Mouse (Mus musculus) neural tube, embryonic 13.5 days (tissue): ENCODE data around the gene Chn2. TPM values are rescaled to one million over a fixed set of nuclear protein-coding genes. Genes with fewer than 3 reads are reported as not detected.

Experiments
- ATAC-seq: fragments of 200-750 bp; cut with Nextera tagmentation; 2 replicates; pipeline ENCODE4 v1.8.0; 2017; ENCODE audit warnings: low read depth, mild to moderate bottlenecking, moderate TSS enrichment, moderate library complexity
- H3K27ac ChIP-seq: fragments of 300-500 bp; sonication (generic); replicated peaks from 2 replicates; pipeline ENCODE4 v1.5.1; 2015; ENCODE audit warnings: moderate library complexity, mild to moderate bottlenecking, inconsistent platforms
- H3K27me3 ChIP-seq: fragments of 300-500 bp; sonication (generic); 2 replicates; pipeline ENCODE4 v1.6.1; 2015; ENCODE audit warnings: mild to moderate bottlenecking, inconsistent platforms
- H3K36me3 ChIP-seq: fragments of 300-500 bp; sonication (generic); 2 replicates; pipeline ENCODE4 v1.6.1; 2015; ENCODE audit warnings: mild to moderate bottlenecking, inconsistent platforms
- H3K4me1 ChIP-seq: fragments of 300-500 bp; sonication (generic); replicated peaks from 2 replicates; pipeline ENCODE4 v1.6.1; 2015; ENCODE audit warnings: inconsistent platforms
- H3K4me2 ChIP-seq: fragments of 300-500 bp; sonication (generic); 2 replicates; pipeline ENCODE4 v1.6.1; 2015; ENCODE audit warnings: inconsistent platforms, mild to moderate bottlenecking, moderate library complexity
- H3K4me3 ChIP-seq: fragments of 300-500 bp; sonication (generic); 2 replicates; pipeline ENCODE4 v1.5.1; 2015; ENCODE audit warnings: mild to moderate bottlenecking, inconsistent platforms
- H3K9ac ChIP-seq: fragments of 300-500 bp; sonication (generic); 2 replicates; pipeline ENCODE4 v1.6.1; 2015; ENCODE audit warnings: moderate library complexity, mild to moderate bottlenecking, inconsistent platforms
- H3K9me3 ChIP-seq: fragments of 300-500 bp; sonication (generic); 2 replicates; pipeline ENCODE4 v1.6.1; 2016; ENCODE audit warnings: inconsistent platforms
- WGBS: fragments of 180-500 bp; shearing (Covaris S2); methylation state at CpG from one replicate; pipeline ENCODE4 v1.1.7; 2015; 5-methylcytosine and 5-hydroxymethylcytosine counted together
- polyA plus RNA-seq: library from polyadenylated mRNA; unstranded; fragments of >200 nt; fragmentation: Nextera tagmentation; extraction: Ambion mirVana; gene quantifications from 2 replicates; pipeline ENCODE4 v1.2.1, GENCODE M21; 2015

Chn2 gene
- polyA plus RNA-seq, 1 experiment from 2014 or later, result 20.6 TPM

GRCm38 (mm10) chr6:54082576-54082975, 43.2 kb downstream of the Chn2 start:
- Histone ChIP-seq H3K27ac (no peak overlapping the region), H3K27me3 (no peaks in the 10 kb centered on the region), H3K4me3 (no peak overlapping the region), H3K36me3 (no peaks in the 10 kb centered on the region), H3K4me2 (no peak overlapping the region), H3K4me1 (no peaks in the 10 kb centered on the region; the same call in 1 of the 2 replicates), H3K9me3 (no peaks in the 10 kb centered on the region), H3K9ac (no peak overlapping the region)
- WGBS, result 77% methylated on average over 2 of the region's 2 CpGs
- ATAC-seq, result no peak

GRCm38 (mm10) chr6:54084046-54084445, 44.7 kb downstream of the Chn2 start:
- ATAC-seq, result no peak
- no peak overlapping the region for H3K4me3 ChIP-seq
- no peaks in the 10 kb centered on the region for H3K36me3 ChIP-seq
- H3K9me3 ChIP-seq, result no peaks in the 10 kb centered on the region
- no peak overlapping the region for H3K9ac ChIP-seq
- no peak overlapping the region for H3K27ac ChIP-seq
- H3K4me2 ChIP-seq, result no peak overlapping the region
- no peaks in the 10 kb centered on the region; the same call in 1 of the 2 replicates for H3K4me1 ChIP-seq
- WGBS, result 82% methylated on average over 6 of the region's 6 CpGs
- no peaks in the 10 kb centered on the region for H3K27me3 ChIP-seq

- ATAC-seq, result no peak
- WGBS, result 78% methylated on average over 9 of the region's 9 CpGs
- no peaks in the 10 kb centered on the region; the same call in 1 of the 2 replicates for H3K4me1 ChIP-seq
- H3K27me3 ChIP-seq, result no peaks in the 10 kb centered on the region
- no peaks in the 10 kb centered on the region for H3K36me3 ChIP-seq
- H3K4me2 ChIP-seq, result no peak overlapping the region
- H3K9me3 ChIP-seq, result no peaks in the 10 kb centered on the region
- no peak overlapping the region for H3K4me3 ChIP-seq
- no peak overlapping the region for H3K27ac ChIP-seq
- H3K9ac ChIP-seq, result no peak overlapping the region
Observed at GRCm38 (mm10) chr6:54085009-54085408, 45.7 kb downstream of the Chn2 start.

GRCm38 (mm10) chr6:54088168-54088567, 48.8 kb downstream of the Chn2 start:
- no peak overlapping the region for H3K27ac ChIP-seq
- H3K36me3 ChIP-seq, result no peaks in the 10 kb centered on the region
- no peaks in the 10 kb centered on the region for H3K27me3 ChIP-seq
- H3K4me3 ChIP-seq, result no peak overlapping the region
- no peak overlapping the region for H3K4me2 ChIP-seq
- no peaks in the 10 kb centered on the region for H3K4me1 ChIP-seq
- ATAC-seq, result no peak
- WGBS, result 91% methylated on average over 4 of the region's 4 CpGs
- H3K9me3 ChIP-seq, result no peaks in the 10 kb centered on the region
- no peak overlapping the region for H3K9ac ChIP-seq

- Histone ChIP-seq H3K4me2 (no peak overlapping the region), H3K9me3 (no peaks in the 10 kb centered on the region), H3K27me3 (no peaks in the 10 kb centered on the region), H3K9ac (no peak overlapping the region), H3K4me3 (no peak overlapping the region), H3K27ac (no peak overlapping the region), H3K36me3 (no peaks in the 10 kb centered on the region), H3K4me1 (no peaks in the 10 kb centered on the region)
- WGBS, result 80% methylated on average over 3 of the region's 3 CpGs
- no peak for ATAC-seq
Observed at GRCm38 (mm10) chr6:54090822-54091221, 51.5 kb downstream of the Chn2 start.

GRCm38 (mm10) chr6:54092920-54093319, 53.6 kb downstream of the Chn2 start:
- Histone ChIP-seq H3K9ac (no peak overlapping the region), H3K27me3 (peaks cover 3% of the 10 kb centered on the region; the same call in 1 of the 2 replicates)
- ATAC-seq, result no peak

GRCm38 (mm10) chr6:54096147-54096761, 56.9 kb downstream of the Chn2 start:
- no peak for ATAC-seq
- H3K4me2 ChIP-seq, result no peak overlapping the region
- peaks cover 11% of the 10 kb centered on the region; the same call in 1 of the 2 replicates for H3K4me1 ChIP-seq
- H3K9ac ChIP-seq, result no peak overlapping the region
- H3K9me3 ChIP-seq, result no peaks in the 10 kb centered on the region
- H3K27ac ChIP-seq, result no peak overlapping the region
- no peaks in the 10 kb centered on the region for H3K36me3 ChIP-seq
- H3K27me3 ChIP-seq, result peaks cover 3% of the 10 kb centered on the region; the same call in 1 of the 2 replicates
- no peak overlapping the region for H3K4me3 ChIP-seq
- WGBS, result 15% methylated on average over 6 of the region's 6 CpGs

More at GRCm38 (mm10) chr6:54092920-54093319, 53.6 kb downstream of the Chn2 start:
- Histone ChIP-seq H3K4me3 (no peak overlapping the region), H3K4me1 (peaks cover 11% of the 10 kb centered on the region; the same call in 1 of the 2 replicates), H3K4me2 (no peak overlapping the region), H3K27ac (no peak overlapping the region), H3K36me3 (no peaks in the 10 kb centered on the region), H3K9me3 (no peaks in the 10 kb centered on the region)
- WGBS, result 86% methylated on average over 3 of the region's 3 CpGs

GRCm38 (mm10) chr6:54096836-54097235, 57.5 kb downstream of the Chn2 start:
- WGBS, result 6% methylated on average over 7 of the region's 7 CpGs
- peaks cover 11% of the 10 kb centered on the region; the same call in 1 of the 2 replicates for H3K4me1 ChIP-seq
- H3K27ac ChIP-seq, result no peak overlapping the region
- H3K36me3 ChIP-seq, result no peaks in the 10 kb centered on the region
- H3K4me3 ChIP-seq, result no peak overlapping the region
- ATAC-seq, result no peak
- peaks cover 3% of the 10 kb centered on the region; the same call in 1 of the 2 replicates for H3K27me3 ChIP-seq
- no peak overlapping the region for H3K4me2 ChIP-seq
- H3K9me3 ChIP-seq, result no peaks in the 10 kb centered on the region
- H3K9ac ChIP-seq, result no peak overlapping the region

GRCm38 (mm10) chr6:54098339-54098738, 59.0 kb downstream of the Chn2 start:
- 94% methylated on average over 6 of the region's 6 CpGs for WGBS
- H3K4me2 ChIP-seq, result no peak overlapping the region
- H3K36me3 ChIP-seq, result no peaks in the 10 kb centered on the region
- H3K27me3 ChIP-seq, result peaks cover 3% of the 10 kb centered on the region; the same call in 1 of the 2 replicates
- H3K4me1 ChIP-seq, result peaks cover 11% of the 10 kb centered on the region; the same call in 1 of the 2 replicates
- H3K9ac ChIP-seq, result no peak overlapping the region
- ATAC-seq, result no peak
- H3K4me3 ChIP-seq, result no peak overlapping the region
- H3K9me3 ChIP-seq, result no peaks in the 10 kb centered on the region
- H3K27ac ChIP-seq, result no peak overlapping the region

- Histone ChIP-seq H3K4me1 (peaks cover 11% of the 10 kb centered on the region; the same call in 1 of the 2 replicates), H3K4me2 (no peak overlapping the region), H3K27me3 (peaks cover 3% of the 10 kb centered on the region; the same call in 1 of the 2 replicates), H3K27ac (no peak overlapping the region), H3K4me3 (no peak overlapping the region), H3K9me3 (no peaks in the 10 kb centered on the region), H3K36me3 (no peaks in the 10 kb centered on the region), H3K9ac (no peak overlapping the region)
- WGBS, result 65% methylated on average over 6 of the region's 6 CpGs
- ATAC-seq, result no peak
Observed at GRCm38 (mm10) chr6:54099659-54100058, 60.3 kb downstream of the Chn2 start.

- 86% methylated on average over 4 of the region's 4 CpGs for WGBS
- H3K4me1 ChIP-seq, result peaks cover 10% of the 10 kb centered on the region; the same call in 1 of the 2 replicates
Observed at GRCm38 (mm10) chr6:54102210-54102609, 62.9 kb downstream of the Chn2 start.

GRCm38 (mm10) chr6:54103276-54103975, 64.1 kb downstream of the Chn2 start:
- Histone ChIP-seq H3K9ac (no peak overlapping the region), H3K4me1 (peaks cover 10% of the 10 kb centered on the region; the same call in 1 of the 2 replicates), H3K4me3 (no peak overlapping the region), H3K36me3 (no peaks in the 10 kb centered on the region), H3K4me2 (no peak overlapping the region), H3K9me3 (no peaks in the 10 kb centered on the region), H3K27ac (no peak overlapping the region), H3K27me3 (no peaks in the 10 kb centered on the region)
- WGBS, result 81% methylated on average over 9 of the region's 9 CpGs
- no peak for ATAC-seq

More at GRCm38 (mm10) chr6:54102210-54102609, 62.9 kb downstream of the Chn2 start:
- Histone ChIP-seq H3K4me3 (no peak overlapping the region), H3K4me2 (no peak overlapping the region), H3K27ac (no peak overlapping the region), H3K9ac (no peak overlapping the region), H3K27me3 (peaks cover 3% of the 10 kb centered on the region; the same call in 1 of the 2 replicates), H3K36me3 (no peaks in the 10 kb centered on the region), H3K9me3 (no peaks in the 10 kb centered on the region)
- no peak for ATAC-seq
